Mouse (Mus musculus): ENCODE measurements at regions not wholly inside any gene's neighbourhood (a gene's known extent, or its start where the extent isn't known, plus 50 kb on each side); places are given as distances from the start of the nearest gene placed in this dataset.

GRCm38 (mm10) chr8:26795616-26796015 lies 181.5 kb upstream of the Zfp703 start:
- no peak for DNase-seq (ENCODE audit: extremely low spot score, low read depth, low spot score)

- DNase-seq (ENCODE audit: extremely low spot score, low read depth, low spot score): no peak
Observed at GRCm38 (mm10) chr8:26799814-26800213, 177.3 kb upstream of the Zfp703 start.

- no peak for DNase-seq (ENCODE audit: extremely low spot score, low read depth, low spot score)
Observed at GRCm38 (mm10) chr8:26804089-26804488, 173.0 kb upstream of the Zfp703 start.

- no peak for DNase-seq (ENCODE audit: extremely low spot score, low read depth, low spot score)
Observed at GRCm38 (mm10) chr8:26804901-26805341, 172.2 kb upstream of the Zfp703 start.

GRCm38 (mm10) chr8:26805371-26805821 lies 171.7 kb upstream of the Zfp703 start:
- DNase-seq (ENCODE audit: extremely low spot score, low read depth, low spot score): peak; percentile 91

GRCm38 (mm10) chr8:26808111-26808651 lies 168.9 kb upstream of the Zfp703 start:
- DNase-seq (ENCODE audit: extremely low spot score, low read depth, low spot score): no peak

GRCm38 (mm10) chr8:26808771-26809170 lies 168.4 kb upstream of the Zfp703 start:
- DNase-seq (ENCODE audit: extremely low spot score, low read depth, low spot score): no peak

GRCm38 (mm10) chr8:26809943-26810342 lies 167.2 kb upstream of the Zfp703 start:
- DNase-seq (ENCODE audit: extremely low spot score, low read depth, low spot score): no peak

- no peak for DNase-seq (ENCODE audit: extremely low spot score, low read depth, low spot score)
Observed at GRCm38 (mm10) chr8:26811533-26812236, 165.4 kb upstream of the Zfp703 start.

- DNase-seq (ENCODE audit: extremely low spot score, low read depth, low spot score): no peak
Observed at GRCm38 (mm10) chr8:26813198-26813815, 163.8 kb upstream of the Zfp703 start.

- DNase-seq (ENCODE audit: extremely low spot score, low read depth, low spot score): no peak
Observed at GRCm38 (mm10) chr8:26815020-26815584, 162.0 kb upstream of the Zfp703 start.

GRCm38 (mm10) chr8:26816977-26817376 lies 160.1 kb upstream of the Zfp703 start:
- DNase-seq (ENCODE audit: extremely low spot score, low read depth, low spot score): no peak

GRCm38 (mm10) chr8:26824189-26824941 lies 152.8 kb upstream of the Zfp703 start:
- no peak for DNase-seq (ENCODE audit: extremely low spot score, low read depth, low spot score)

- DNase-seq (ENCODE audit: extremely low spot score, low read depth, low spot score): no peak
Observed at GRCm38 (mm10) chr8:26828311-26828909, 148.7 kb upstream of the Zfp703 start.

GRCm38 (mm10) chr8:26829313-26829712 lies 147.8 kb upstream of the Zfp703 start:
- no peak for DNase-seq (ENCODE audit: extremely low spot score, low read depth, low spot score)

- DNase-seq (ENCODE audit: extremely low spot score, low read depth, low spot score): no peak
Observed at GRCm38 (mm10) chr8:26831148-26831547, 146.0 kb upstream of the Zfp703 start.

GRCm38 (mm10) chr8:26831790-26832189 lies 145.3 kb upstream of the Zfp703 start:
- DNase-seq (ENCODE audit: extremely low spot score, low read depth, low spot score): no peak

GRCm38 (mm10) chr8:26832546-26832945 lies 144.6 kb upstream of the Zfp703 start:
- DNase-seq (ENCODE audit: extremely low spot score, low read depth, low spot score): no peak

- peak; percentile 89 for DNase-seq (ENCODE audit: extremely low spot score, low read depth, low spot score)
Observed at GRCm38 (mm10) chr8:26833297-26833696, 143.8 kb upstream of the Zfp703 start.

- no peak for DNase-seq (ENCODE audit: extremely low spot score, low read depth, low spot score)
Observed at GRCm38 (mm10) chr8:26833784-26834183, 143.3 kb upstream of the Zfp703 start.

- DNase-seq (ENCODE audit: extremely low spot score, low read depth, low spot score): no peak
Observed at GRCm38 (mm10) chr8:26834604-26835003, 142.5 kb upstream of the Zfp703 start.
